Mouse (Mus musculus) embryonic facial prominence, embryonic 10.5 days (tissue): ENCODE measurements around the gene Ubtd2. TPM values are rescaled to one million over a fixed set of nuclear protein-coding genes. Genes with fewer than 3 reads are reported as not detected.

Source experiments
- DNase-seq: peaks from one replicate; pipeline ENCODE4 v3.0.0-alpha.2; 2017; ENCODE audit warnings: low spot score
- H3K27ac ChIP-seq: fragments of 300-500 bp; sonication (generic); replicated peaks from 2 replicates; pipeline ENCODE4 v1.5.1; 2016; ENCODE audit warnings: mild to moderate bottlenecking
- H3K27me3 ChIP-seq: fragments of 300-500 bp; sonication (generic); replicated peaks from 2 replicates; pipeline ENCODE4 v1.6.1; 2016; ENCODE audit warnings: low read depth, mild to moderate bottlenecking; ENCODE audit not compliant: poor library complexity, severe bottlenecking
- H3K36me3 ChIP-seq: fragments of 300-500 bp; sonication (generic); replicated peaks from 2 replicates; pipeline ENCODE4 v1.6.1; 2016; ENCODE audit warnings: mild to moderate bottlenecking, moderate library complexity
- H3K4me1 ChIP-seq: fragments of 300-500 bp; sonication (generic); 2 replicates; pipeline ENCODE4 v1.6.1; 2016
- H3K4me3 ChIP-seq: fragments of 300-500 bp; sonication (generic); 2 replicates; pipeline ENCODE4 v1.5.1; 2016; ENCODE audit warnings: mild to moderate bottlenecking, moderate library complexity
- H3K9me3 ChIP-seq: fragments of 300-500 bp; sonication (generic); 2 replicates; pipeline ENCODE4 v1.6.1; 2016; ENCODE audit warnings: mild to moderate bottlenecking
- WGBS: fragments of 180-500 bp; shearing (Covaris S2); methylation state at CpG from one replicate; pipeline ENCODE4 v1.1.7; 2016; 5-methylcytosine and 5-hydroxymethylcytosine counted together
- polyA plus RNA-seq: library from polyadenylated mRNA; unstranded; fragments of >200 nt; fragmentation: Nextera tagmentation; extraction: Ambion mirVana; gene quantifications from 2 replicates; pipeline ENCODE4 v1.2.1, GENCODE M21; 2016

The Ubtd2 gene
- polyA plus RNA-seq, 1 experiment from 2014 or later = 84.0 TPM

GRCm38 (mm10) chr11:32445135-32445534 lies 10.0 kb upstream of the Ubtd2 start:
- no peak overlapping the region for H3K4me3 ChIP-seq
- no peaks in the 10 kb centered on the region for H3K4me1 ChIP-seq
- H3K27ac ChIP-seq = no peak overlapping the region
- DNase-seq = no peak
- 57% methylated on average over 1 of the region's 1 CpGs for WGBS
- H3K27me3 ChIP-seq = no peaks in the 10 kb centered on the region
- H3K9me3 ChIP-seq = no peaks in the 10 kb centered on the region
- H3K36me3 ChIP-seq = no peaks in the 10 kb centered on the region

GRCm38 (mm10) chr11:32445637-32446226 lies 9.4 kb upstream of the Ubtd2 start:
- WGBS = 81% methylated on average over 6 of the region's 6 CpGs
- Histone ChIP-seq H3K9me3 (no peaks in the 10 kb centered on the region), H3K4me1 (no peaks in the 10 kb centered on the region)

GRCm38 (mm10) chr11:32450216-32450615 lies 5.0 kb upstream of the Ubtd2 start:
- WGBS = 2% methylated on average over 1 of the region's 1 CpGs
- Histone ChIP-seq H3K36me3 (no peaks in the 10 kb centered on the region), H3K27ac (no peak overlapping the region), H3K4me3 (no peak overlapping the region), H3K9me3 (no peaks in the 10 kb centered on the region), H3K27me3 (peaks cover 5% of the 10 kb centered on the region; the same call in 1 of the 2 replicates), H3K4me1 (peaks cover 16% of the 10 kb centered on the region)
- DNase-seq = peak; percentile 52

More at GRCm38 (mm10) chr11:32445637-32446226, 9.4 kb upstream of the Ubtd2 start:
- Histone ChIP-seq H3K27me3 (no peaks in the 10 kb centered on the region), H3K36me3 (no peaks in the 10 kb centered on the region), H3K27ac (no peak overlapping the region), H3K4me3 (no peak overlapping the region)
- no peak for DNase-seq

GRCm38 (mm10) chr11:32451306-32451705 lies 3.9 kb upstream of the Ubtd2 start:
- peaks cover 17% of the 10 kb centered on the region for H3K4me1 ChIP-seq
- no peak for DNase-seq
- 90% methylated on average over 6 of the region's 6 CpGs for WGBS
- no peak overlapping the region for H3K4me3 ChIP-seq
- H3K27ac ChIP-seq = no peak overlapping the region
- H3K36me3 ChIP-seq = no peaks in the 10 kb centered on the region
- no peaks in the 10 kb centered on the region for H3K9me3 ChIP-seq
- peaks cover 5% of the 10 kb centered on the region; the same call in 1 of the 2 replicates for H3K27me3 ChIP-seq

GRCm38 (mm10) chr11:32452745-32453144 lies 2.4 kb upstream of the Ubtd2 start:
- Histone ChIP-seq H3K27me3 (peaks cover 5% of the 10 kb centered on the region; the same call in 1 of the 2 replicates), H3K4me1 (peaks cover 27% of the 10 kb centered on the region), H3K9me3 (no peaks in the 10 kb centered on the region), H3K4me3 (no peak overlapping the region), H3K36me3 (no peaks in the 10 kb centered on the region), H3K27ac (no peak overlapping the region)
- no peak for DNase-seq
- 90% methylated on average over 4 of the region's 4 CpGs for WGBS

- 45% methylated on average over 8 of the region's 8 CpGs for WGBS
- Histone ChIP-seq H3K36me3 (no peaks in the 10 kb centered on the region), H3K27me3 (peaks cover 5% of the 10 kb centered on the region; the same call in 1 of the 2 replicates), H3K4me3 (no peak overlapping the region), H3K9me3 (no peaks in the 10 kb centered on the region), H3K4me1 (peaks cover 27% of the 10 kb centered on the region), H3K27ac (no peak overlapping the region; the same call in 1 of the 2 replicates)
- DNase-seq = no peak
These were observed 1.7 kb upstream of the Ubtd2 start for GRCm38 (mm10) chr11:32453353-32453915.

- DNase-seq = no peak
- H3K36me3 ChIP-seq = no peaks in the 10 kb centered on the region
- peaks cover 27% of the 10 kb centered on the region for H3K4me1 ChIP-seq
- H3K4me3 ChIP-seq = peak overlapping the region; percentile 96
- peaks cover 5% of the 10 kb centered on the region; the same call in 1 of the 2 replicates for H3K27me3 ChIP-seq
- 3% methylated on average over 19 of the region's 19 CpGs for WGBS
- H3K27ac ChIP-seq = peak overlapping the region; percentile 99
- H3K9me3 ChIP-seq = no peaks in the 10 kb centered on the region
These were observed 855 bp upstream of the Ubtd2 start for GRCm38 (mm10) chr11:32454231-32454799.

- DNase-seq = peak; percentile 76
These were observed 454 bp downstream of the Ubtd2 start for GRCm38 (mm10) chr11:32455507-32456141.

GRCm38 (mm10) chr11:32456356-32456755 lies 1.2 kb downstream of the Ubtd2 start:
- H3K27me3 ChIP-seq = no peaks in the 10 kb centered on the region
- no peaks in the 10 kb centered on the region for H3K9me3 ChIP-seq
- no peaks in the 10 kb centered on the region for H3K36me3 ChIP-seq
- DNase-seq = no peak
- peak overlapping the region; percentile 99 for H3K27ac ChIP-seq
- H3K4me1 ChIP-seq = peaks cover 27% of the 10 kb centered on the region
- H3K4me3 ChIP-seq = peak overlapping the region; percentile 96
- WGBS = 20% methylated on average over 6 of the region's 6 CpGs

More at GRCm38 (mm10) chr11:32455507-32456141, 454 bp downstream of the Ubtd2 start:
- peaks cover 5% of the 10 kb centered on the region; the same call in 1 of the 2 replicates for H3K27me3 ChIP-seq
- peak overlapping the region; percentile 96 for H3K4me3 ChIP-seq
- H3K36me3 ChIP-seq = no peaks in the 10 kb centered on the region
- under 1% methylated on average over 58 of the region's 58 CpGs for WGBS
- peaks cover 27% of the 10 kb centered on the region for H3K4me1 ChIP-seq
- no peaks in the 10 kb centered on the region for H3K9me3 ChIP-seq
- H3K27ac ChIP-seq = peak overlapping the region; percentile 99

- Histone ChIP-seq H3K4me3 (no peak overlapping the region), H3K36me3 (peaks cover 6% of the 10 kb centered on the region; the same call in 1 of the 2 replicates), H3K4me1 (peaks cover 9% of the 10 kb centered on the region; the same call in 1 of the 2 replicates), H3K27ac (no peak overlapping the region), H3K27me3 (no peaks in the 10 kb centered on the region), H3K9me3 (no peaks in the 10 kb centered on the region)
- no peak for DNase-seq
- WGBS = 71% methylated on average over 2 of the region's 2 CpGs
These were observed 9.1 kb downstream of the Ubtd2 start for GRCm38 (mm10) chr11:32464282-32464681.

GRCm38 (mm10) chr11:32471925-32472324 lies 16.8 kb downstream of the Ubtd2 start:
- H3K27ac ChIP-seq = no peak overlapping the region
- 79% methylated on average over 2 of the region's 2 CpGs for WGBS
- no peak for DNase-seq
- no peaks in the 10 kb centered on the region for H3K9me3 ChIP-seq
- H3K4me1 ChIP-seq = no peaks in the 10 kb centered on the region
- no peaks in the 10 kb centered on the region for H3K27me3 ChIP-seq
- H3K36me3 ChIP-seq = peaks cover 6% of the 10 kb centered on the region; the same call in 1 of the 2 replicates
- no peak overlapping the region for H3K4me3 ChIP-seq

- Histone ChIP-seq H3K36me3 (no peaks in the 10 kb centered on the region; the same call in 1 of the 2 replicates), H3K9me3 (no peaks in the 10 kb centered on the region), H3K4me1 (no peaks in the 10 kb centered on the region), H3K27me3 (no peaks in the 10 kb centered on the region), H3K4me3 (no peak overlapping the region), H3K27ac (no peak overlapping the region)
- 83% methylated on average over 3 of the region's 3 CpGs for WGBS
- no peak for DNase-seq
These were observed 19.6 kb downstream of the Ubtd2 start for GRCm38 (mm10) chr11:32474725-32475124.
